Mouse (Mus musculus) olfactory bulb, adult 2 months (tissue): ENCODE measurements around the gene Gnl1.

ENCODE experiments used
- CTCF ChIP-seq: fragments of 200-500 bp; IDR thresholded peaks from 2 replicates; pipeline ENCODE4 v1.5.1; 2012; ENCODE audit warnings: low read depth, mild to moderate bottlenecking, low read length, moderate library complexity; ENCODE audit not compliant: insufficient read depth
- POLR2A ChIP-seq: fragments of 200-500 bp; IDR thresholded peaks from 2 replicates; pipeline ENCODE4 v1.6.1; 2012; ENCODE audit warnings: mild to moderate bottlenecking, low read depth, low read length, moderate library complexity; ENCODE audit not compliant: insufficient read depth

DNA sequence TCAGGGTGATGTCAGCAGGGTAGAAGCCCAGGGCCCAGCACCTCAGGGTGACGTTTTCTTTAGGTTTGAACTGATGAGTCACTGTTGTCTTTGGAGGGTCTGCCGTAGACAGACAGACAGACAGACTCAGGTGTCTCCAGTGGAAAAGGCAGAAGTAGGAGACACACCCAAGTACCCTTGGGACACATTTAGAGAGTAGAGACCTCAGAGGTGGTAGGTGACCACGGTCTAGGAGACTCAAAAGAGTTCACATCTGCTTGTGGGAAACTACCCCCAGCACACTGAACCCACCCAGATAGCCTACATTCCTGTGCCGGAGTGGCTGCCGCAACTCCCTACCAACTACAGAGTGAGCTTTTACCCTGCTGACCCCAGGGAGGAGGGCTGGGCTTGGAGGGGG, 35.3 kb downstream of the Gnl1 start:
- TF ChIP-seq POLR2A (no peak), CTCF (no peak)
